Mouse (Mus musculus): ENCODE data around the gene Mbd3l2. TPM values are rescaled to one million over a fixed set of nuclear protein-coding genes. Genes with fewer than 3 reads are reported as not detected.
A peak's percentile ranks its signal among the peaks of the same experiment; 100 is the strongest.
"Not testable (repeated sequence)": the region's sequence is repeated elsewhere in the genome, so short reads cannot be mapped to it uniquely, and the experiment has no call there.

The Mbd3l2 gene
- total RNA-seq (2017), result not detected in 3 replicates

- ATAC-seq (replicated peaks; ENCODE audit: insufficient number of reproducible peaks, low FRiP score, low TSS enrichment, poor library complexity, severe bottlenecking), result no peak
Measured at GRCm38 (mm10) chr9:18430354-18430753, at the start of gene Mbd3l2. Gene Mbd3l2, plus strand, starts transcription at chr9:18430654.

GRCm38 (mm10) chr9:18385782-18386181, 44.7 kb upstream of the Mbd3l2 start:
- ATAC-seq (replicated peaks; ENCODE audit: insufficient number of reproducible peaks, low FRiP score, low TSS enrichment, poor library complexity, severe bottlenecking), result no peak

GRCm38 (mm10) chr9:18399629-18400028, 30.8 kb upstream of the Mbd3l2 start:
- ATAC-seq (replicated peaks; ENCODE audit: insufficient number of reproducible peaks, low FRiP score, low TSS enrichment, poor library complexity, severe bottlenecking), result no peak

- ATAC-seq (replicated peaks; ENCODE audit: insufficient number of reproducible peaks, low FRiP score, low TSS enrichment, poor library complexity, severe bottlenecking), result not testable (repeated sequence)
Measured at GRCm38 (mm10) chr9:18402895-18403294, 27.6 kb upstream of the Mbd3l2 start, which contains the start of gene Naalad2. Gene Naalad2, minus strand, starts transcription at chr9:18402995.

- no peak for ATAC-seq (replicated peaks; ENCODE audit: insufficient number of reproducible peaks, low FRiP score, low TSS enrichment, poor library complexity, severe bottlenecking)
Measured at GRCm38 (mm10) chr9:18404118-18404517, 26.3 kb upstream of the Mbd3l2 start, which contains the start of gene Ubtfl1. Gene Ubtfl1, plus strand, starts transcription at chr9:18404418.

- not testable (repeated sequence) for ATAC-seq (replicated peaks; ENCODE audit: insufficient number of reproducible peaks, low FRiP score, low TSS enrichment, poor library complexity, severe bottlenecking)
Measured at GRCm38 (mm10) chr9:18412371-18412770, 18.1 kb upstream of the Mbd3l2 start.

GRCm38 (mm10) chr9:18431687-18432086, 1.2 kb downstream of the Mbd3l2 start:
- ATAC-seq (replicated peaks; ENCODE audit: insufficient number of reproducible peaks, low FRiP score, low TSS enrichment, poor library complexity, severe bottlenecking), result no peak

- no peak for ATAC-seq (replicated peaks; ENCODE audit: insufficient number of reproducible peaks, low FRiP score, low TSS enrichment, poor library complexity, severe bottlenecking)
Measured at GRCm38 (mm10) chr9:18456520-18456919, 26.1 kb downstream of the Mbd3l2 start.

- ATAC-seq (replicated peaks; ENCODE audit: insufficient number of reproducible peaks, low FRiP score, low TSS enrichment, poor library complexity, severe bottlenecking), result no peak
Measured at GRCm38 (mm10) chr9:18467350-18467749, 36.9 kb downstream of the Mbd3l2 start.

GRCm38 (mm10) chr9:18468005-18468404, 37.6 kb downstream of the Mbd3l2 start:
- no peak for ATAC-seq (replicated peaks; ENCODE audit: insufficient number of reproducible peaks, low FRiP score, low TSS enrichment, poor library complexity, severe bottlenecking)

GRCm38 (mm10) chr9:18473324-18474128, 43.1 kb downstream of the Mbd3l2 start:
- peak; percentile 97 for ATAC-seq (replicated peaks; ENCODE audit: insufficient number of reproducible peaks, low FRiP score, low TSS enrichment, poor library complexity, severe bottlenecking)

- ATAC-seq (replicated peaks; ENCODE audit: insufficient number of reproducible peaks, low FRiP score, low TSS enrichment, poor library complexity, severe bottlenecking), result no peak
Measured at GRCm38 (mm10) chr9:18478168-18478567, 47.7 kb downstream of the Mbd3l2 start, which contains the start of the genes Zfp558 and Mbd3l1. Gene Zfp558, minus strand, starts transcription at chr9:18478268. Gene Mbd3l1, plus strand, starts transcription at chr9:18478359.

Other genes with a start within 250 kb of the Mbd3l2 start
- 72.2 to 138 TPM (median 89.4 TPM) in 3 replicates for gene Chordc1, start 138.5 kb upstream of the Mbd3l2 start, total RNA-seq (2017)
- gene Naalad2, start 27.7 kb upstream of the Mbd3l2 start, total RNA-seq (2017), result 0.10 TPM in 1 of 3 replicates, not detected in the others
- gene Ubtfl1, start 26.2 kb upstream of the Mbd3l2 start, total RNA-seq (2017), result not detected in 3 replicates
- 0.78 to 2.6 TPM in 2 of 3 replicates, not detected in the other for gene Zfp558, start 47.6 kb downstream of the Mbd3l2 start, total RNA-seq (2017)
- not detected in 3 replicates for gene Mbd3l1, start 47.7 kb downstream of the Mbd3l2 start, total RNA-seq (2017)
- gene Muc16, start 243.9 kb downstream of the Mbd3l2 start, total RNA-seq (2017), result under 0.01 TPM in 1 of 3 replicates, not detected in the others